Mouse (Mus musculus): ENCODE measurements around the gene Svs4. TPM values are rescaled to one million over a fixed set of nuclear protein-coding genes. Genes with fewer than 3 reads are reported as not detected.

Gene Svs4
- total RNA-seq (2023; ENCODE audit: inconsistent age): not detected in 4 replicates

DNA sequence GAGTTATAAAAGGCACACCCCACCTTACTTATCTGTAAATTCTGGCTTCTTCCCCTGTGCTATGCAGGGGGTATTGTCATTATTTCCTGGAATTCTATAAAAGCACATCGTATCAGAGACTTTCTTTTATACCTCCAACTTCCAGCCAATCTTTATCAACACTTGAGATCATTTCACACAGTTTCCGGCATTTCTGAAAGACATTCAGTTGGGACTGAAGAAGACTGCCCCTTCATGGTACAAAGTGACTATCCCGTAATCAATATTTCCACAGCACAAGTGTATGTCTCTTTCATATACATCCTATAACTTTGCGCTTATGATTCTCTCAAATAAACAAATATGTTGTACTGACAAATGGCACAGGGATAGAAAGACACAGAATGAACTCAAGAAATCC lies at the start of gene Svs4:
Gene Svs4 (minus strand): TSS at position 101 of the 400 bp plus-strand sequence.

DNA sequence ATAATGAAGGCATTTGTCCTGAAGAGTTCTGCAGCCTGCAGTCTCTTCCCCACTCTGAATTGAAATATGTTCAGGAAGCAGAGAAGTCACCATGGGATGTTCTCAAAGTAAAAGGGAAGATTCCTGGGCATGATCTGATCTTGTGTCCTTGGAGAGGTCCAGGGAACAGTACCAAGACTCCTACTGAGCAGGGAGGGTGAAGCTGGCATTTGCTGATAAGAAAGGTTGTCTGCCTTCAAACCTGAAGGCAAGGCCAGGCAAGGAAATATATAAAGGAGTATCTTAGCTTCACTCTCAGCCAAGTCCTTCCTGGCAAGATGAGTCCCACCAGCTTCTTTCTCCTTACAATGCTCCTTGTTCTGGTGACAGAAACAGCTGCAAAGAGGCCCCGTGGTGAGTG lies 38.2 kb upstream of the Svs4 start, which contains the start of gene Svs6:
Gene Svs6 (plus strand): TSS at position 301 of the 400 bp plus-strand sequence.

DNA sequence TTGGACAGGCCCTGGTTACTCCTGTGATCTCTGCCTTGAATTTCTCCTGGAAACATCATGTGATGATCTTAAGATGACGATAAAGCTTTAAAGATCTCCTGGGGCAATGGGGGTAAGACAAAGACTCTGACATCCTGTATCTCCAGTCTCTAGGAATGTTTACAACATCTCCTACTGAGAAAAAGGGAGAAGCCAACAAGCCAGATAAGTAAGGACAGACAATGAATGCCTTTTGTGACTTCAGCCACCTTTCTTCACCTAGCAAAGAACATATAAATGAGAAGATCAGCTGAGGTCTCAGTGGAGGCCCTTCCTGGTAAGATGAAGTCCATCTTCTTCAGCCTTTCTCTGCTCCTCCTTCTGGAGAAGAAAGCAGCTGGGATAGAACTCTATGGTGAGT lies 10.7 kb upstream of the Svs4 start, which contains the start of gene Svs3a:
Gene Svs3a (plus strand): TSS at position 301 of the 400 bp plus-strand sequence.

DNA sequence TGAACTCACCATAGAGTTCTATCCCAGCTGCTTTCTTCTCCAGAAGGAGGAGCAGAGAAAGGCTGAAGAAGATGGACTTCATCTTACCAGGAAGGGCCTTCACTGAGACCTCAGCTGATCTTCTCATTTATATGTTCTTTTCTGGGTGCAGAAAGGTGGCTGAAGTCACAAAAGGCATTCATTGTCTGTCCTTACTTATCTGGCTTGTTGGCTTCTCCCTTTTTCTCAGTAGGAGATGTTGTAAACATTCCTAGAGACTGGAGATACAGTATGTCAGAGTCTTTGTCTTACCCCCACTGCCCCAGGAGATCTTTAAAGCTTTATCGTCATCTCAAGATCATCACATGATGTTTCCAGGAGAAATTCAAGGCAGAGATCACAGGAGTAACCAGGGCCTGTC lies 21.7 kb downstream of the Svs4 start, which contains the start of gene Svs3b:
Gene Svs3b (minus strand): TSS at position 101 of the 400 bp plus-strand sequence.

GRCm38 (mm10) chr2:164238366-164238765 lies 39.9 kb downstream of the Svs4 start, which contains the start of gene Svs2:
TSS of gene Svs2 (minus strand) at chr2:164238466.

Other genes starting within 250 kb of the Svs4 start
- gene Stk4, start 208.1 kb downstream of the Svs4 start, total RNA-seq (2023; ENCODE audit: inconsistent age): 199 to 244 TPM (median 233 TPM) in 4 replicates
- 76.7 to 79.8 TPM (median 78.3 TPM) in 4 replicates for gene Tomm34, start 207.3 kb downstream of the Svs4 start, total RNA-seq (2023; ENCODE audit: inconsistent age)
- gene Kcns1, start 107.3 kb downstream of the Svs4 start, total RNA-seq (2023; ENCODE audit: inconsistent age): not detected in 4 replicates
- not detected in 4 replicates for gene Wfdc5, start 95.7 kb downstream of the Svs4 start, total RNA-seq (2023; ENCODE audit: inconsistent age)
- not detected in 4 replicates for gene Wfdc12, start 87.9 kb downstream of the Svs4 start, total RNA-seq (2023; ENCODE audit: inconsistent age)
- not detected in 4 replicates for gene Wfdc15a, start 78.3 kb downstream of the Svs4 start, total RNA-seq (2023; ENCODE audit: inconsistent age)
- gene Wfdc15b, start 56.8 kb downstream of the Svs4 start, total RNA-seq (2023; ENCODE audit: inconsistent age): not detected in 4 replicates
- gene Svs2, start 40.0 kb downstream of the Svs4 start, total RNA-seq (2023; ENCODE audit: inconsistent age): not detected in 4 replicates
- gene Svs3b, start 21.8 kb downstream of the Svs4 start, total RNA-seq (2023; ENCODE audit: inconsistent age): not detected in 4 replicates
- gene Svs3a, start 10.8 kb upstream of the Svs4 start, total RNA-seq (2023; ENCODE audit: inconsistent age): not detected in 4 replicates
- gene Svs6, start 38.3 kb upstream of the Svs4 start, total RNA-seq (2023; ENCODE audit: inconsistent age): not detected in 4 replicates
- 1.7 TPM in 1 of 4 replicates, not detected in the others for gene Svs5, start 54.3 kb upstream of the Svs4 start, total RNA-seq (2023; ENCODE audit: inconsistent age)
- 6.4 to 8.2 TPM (median 6.7 TPM) in 4 replicates for gene Slpi, start 110.6 kb upstream of the Svs4 start, total RNA-seq (2023; ENCODE audit: inconsistent age)
- gene Rbpjl, start 124.7 kb upstream of the Svs4 start, total RNA-seq (2023; ENCODE audit: inconsistent age): 0.24 to 0.69 TPM (median 0.34 TPM) in 4 replicates
- 0.35 to 0.83 TPM (median 0.39 TPM) in 3 of 4 replicates, not detected in the other for gene Matn4, start 126.7 kb upstream of the Svs4 start, total RNA-seq (2023; ENCODE audit: inconsistent age)
- 173 to 196 TPM (median 177 TPM) in 4 replicates for gene Sdc4, start 165.4 kb upstream of the Svs4 start, total RNA-seq (2023; ENCODE audit: inconsistent age)
- 52.1 to 63.2 TPM (median 59.2 TPM) in 4 replicates for gene Sys1, start 178.5 kb upstream of the Svs4 start, total RNA-seq (2023; ENCODE audit: inconsistent age)
- 2.1 to 5.1 TPM in 2 of 4 replicates, not detected in the others for gene Gm20458, start 182.5 kb upstream of the Svs4 start, total RNA-seq (2023; ENCODE audit: inconsistent age)
- gene Trp53tg5, start 195.3 kb upstream of the Svs4 start, total RNA-seq (2023; ENCODE audit: inconsistent age): not detected in 4 replicates
- 5.2 to 7.2 TPM (median 6.9 TPM) in 4 replicates for gene Dbndd2, start 207.6 kb upstream of the Svs4 start, total RNA-seq (2023; ENCODE audit: inconsistent age)
- gene Pigt, start 219.1 kb upstream of the Svs4 start, total RNA-seq (2023; ENCODE audit: inconsistent age): 69.4 to 79.5 TPM (median 75.7 TPM) in 4 replicates